Mouse (Mus musculus) MN1 (cell line): ENCODE data around the gene Kif23.

Source experiments
- DNase-seq: peaks from one replicate; pipeline ENCODE4 v3.0.0-alpha.2; 2016; ENCODE audit warnings: low spot score

Gene Kif23

GRCm38 (mm10) chr9:61902445-61902844, 44.1 kb downstream of the Kif23 start:
- DNase-seq: no peak

- DNase-seq: no peak
Measured at GRCm38 (mm10) chr9:61901574-61901973, 45.0 kb downstream of the Kif23 start.

GRCm38 (mm10) chr9:61899804-61900203, 46.8 kb downstream of the Kif23 start:
- DNase-seq: peak; percentile 73

- DNase-seq: peak; percentile 83
Measured at GRCm38 (mm10) chr9:61898401-61898800, 48.2 kb downstream of the Kif23 start.

GRCm38 (mm10) chr9:61895014-61895413, 51.6 kb downstream of the Kif23 start:
- no peak for DNase-seq

- no peak for DNase-seq
Measured at GRCm38 (mm10) chr9:61889855-61890254, 56.7 kb downstream of the Kif23 start.

- DNase-seq: peak; percentile 67
Measured at GRCm38 (mm10) chr9:61887661-61888379, 58.8 kb downstream of the Kif23 start.

GRCm38 (mm10) chr9:61885964-61886363, 60.6 kb downstream of the Kif23 start:
- DNase-seq: no peak

GRCm38 (mm10) chr9:61884936-61885335, 61.6 kb downstream of the Kif23 start:
- peak; percentile 62 for DNase-seq

GRCm38 (mm10) chr9:61884375-61884774, 62.2 kb downstream of the Kif23 start:
- DNase-seq: peak; percentile 19

GRCm38 (mm10) chr9:61882179-61882578, 64.4 kb downstream of the Kif23 start:
- no peak for DNase-seq

- peak; percentile 64 for DNase-seq
Measured at GRCm38 (mm10) chr9:61878889-61879288, 67.7 kb downstream of the Kif23 start.

GRCm38 (mm10) chr9:61877373-61878112, 69.0 kb downstream of the Kif23 start:
- DNase-seq: no peak

GRCm38 (mm10) chr9:61873325-61873724, 73.2 kb downstream of the Kif23 start:
- DNase-seq: no peak

GRCm38 (mm10) chr9:61872246-61872941, 74.2 kb downstream of the Kif23 start:
- no peak for DNase-seq

GRCm38 (mm10) chr9:61871839-61872238, 74.7 kb downstream of the Kif23 start:
- DNase-seq: no peak

- DNase-seq: no peak
Measured at GRCm38 (mm10) chr9:61867659-61868058, 78.9 kb downstream of the Kif23 start.
